Mouse (Mus musculus) liver, postnatal 0 days (tissue): Measurements from ENCODE around the gene Fah.

Source experiments
- CTCF ChIP-seq: sonication (generic); IDR thresholded peaks from 2 replicates; pipeline ENCODE4 v1.5.1; 2016; ENCODE audit warnings: antibody characterized with exemption, low read depth
- EP300 ChIP-seq: IDR thresholded peaks from 2 replicates; pipeline ENCODE4 v1.6.1; 2016; ENCODE audit warnings: antibody characterized with exemption, low read depth, mild to moderate bottlenecking

DNA sequence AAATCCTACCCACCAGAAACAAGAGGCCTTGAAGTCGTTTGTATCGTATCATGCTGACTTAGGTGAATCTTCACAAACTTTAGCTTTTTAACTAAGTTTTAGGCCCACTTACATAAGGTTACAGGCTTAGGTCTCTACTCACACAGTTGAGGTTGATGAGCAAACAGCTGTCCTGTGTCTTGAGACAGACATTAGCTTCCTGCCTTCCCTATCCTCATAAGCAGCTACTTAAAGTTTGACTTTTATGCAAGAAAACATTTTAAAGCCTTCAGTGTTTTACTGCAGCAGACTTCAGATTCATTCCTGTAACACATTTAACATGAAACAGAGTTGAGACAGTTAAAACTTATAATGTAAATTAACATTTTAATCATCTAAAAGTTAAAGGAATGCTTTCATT, 46.2 kb upstream of the Fah start:
- TF ChIP-seq EP300 (no peak), CTCF (no peak)
